Mouse (Mus musculus) cerebellum, adult 2 months (tissue): ENCODE measurements around the gene Pdlim5.

Experiments used
- CTCF ChIP-seq: fragments of 200-500 bp; IDR thresholded peaks from 2 replicates; pipeline ENCODE4 v1.5.1; 2011; ENCODE audit warnings: low read depth, mild to moderate bottlenecking, control low read depth, low read length, moderate library complexity, borderline replicate concordance; ENCODE audit not compliant: insufficient read depth
- POLR2A ChIP-seq: fragments of 200-500 bp; IDR thresholded peaks from 2 replicates; pipeline ENCODE4 v1.6.1; 2011; ENCODE audit warnings: low read length, control low read depth, borderline replicate concordance; ENCODE audit not compliant: insufficient read depth

- TF ChIP-seq CTCF (no peak), POLR2A (no peak)
Measured at GRCm38 (mm10) chr3:142239298-142239697, 156.2 kb downstream of the Pdlim5 start.
